Mouse (Mus musculus) kidney, embryonic 15.5 days (tissue): ENCODE results near the gene Hdac4. TPM values are rescaled to one million over a fixed set of nuclear protein-coding genes. Genes with fewer than 3 reads are reported as not detected.

ENCODE experiments used
- ATAC-seq: fragments of 200-750 bp; cut with Nextera tagmentation; replicated peaks from 2 replicates; pipeline ENCODE4 v1.8.0; 2017; ENCODE audit warnings: moderate TSS enrichment; ENCODE audit not compliant: low FRiP score
- H3K27ac ChIP-seq: fragments of 300-500 bp; sonication (generic); 2 replicates; pipeline ENCODE4 v1.5.1; 2015; ENCODE audit warnings: mild to moderate bottlenecking, inconsistent platforms
- H3K27me3 ChIP-seq: fragments of 300-500 bp; sonication (generic); 2 replicates; pipeline ENCODE4 v1.6.1; 2015; ENCODE audit warnings: inconsistent platforms
- H3K36me3 ChIP-seq: fragments of 300-500 bp; sonication (generic); 2 replicates; pipeline ENCODE4 v1.6.1; 2015; ENCODE audit warnings: inconsistent platforms
- H3K4me1 ChIP-seq: fragments of 300-500 bp; sonication (generic); 2 replicates; pipeline ENCODE4 v1.6.1; 2015; ENCODE audit warnings: inconsistent platforms
- H3K4me2 ChIP-seq: fragments of 300-500 bp; sonication (generic); 2 replicates; pipeline ENCODE4 v1.6.1; 2015; ENCODE audit warnings: moderate library complexity, mild to moderate bottlenecking, inconsistent platforms
- H3K4me3 ChIP-seq: fragments of 300-500 bp; sonication (generic); replicated peaks from 2 replicates; pipeline ENCODE4 v1.5.1; 2015; ENCODE audit warnings: mild to moderate bottlenecking, inconsistent platforms
- H3K9ac ChIP-seq: fragments of 300-500 bp; sonication (generic); 2 replicates; pipeline ENCODE4 v1.6.1; 2015; ENCODE audit warnings: mild to moderate bottlenecking, inconsistent platforms
- H3K9me3 ChIP-seq: fragments of 300-500 bp; sonication (generic); replicated peaks from 2 replicates; pipeline ENCODE4 v1.6.1; 2016; ENCODE audit warnings: inconsistent platforms
- WGBS: fragments of 180-500 bp; shearing (Covaris S2); methylation state at CpG from one replicate; pipeline ENCODE4 v1.1.7; 2015; ENCODE audit warnings: mixed read lengths; 5-methylcytosine and 5-hydroxymethylcytosine counted together
- polyA plus RNA-seq: library from polyadenylated mRNA; unstranded; fragments of >200 nt; fragmentation: Nextera tagmentation; extraction: Ambion mirVana; gene quantifications from 2 replicates; pipeline ENCODE4 v1.2.1, GENCODE M21; 2015

Gene Hdac4
- 16.6 and 18.1 TPM in 2 replicates for polyA plus RNA-seq

DNA sequence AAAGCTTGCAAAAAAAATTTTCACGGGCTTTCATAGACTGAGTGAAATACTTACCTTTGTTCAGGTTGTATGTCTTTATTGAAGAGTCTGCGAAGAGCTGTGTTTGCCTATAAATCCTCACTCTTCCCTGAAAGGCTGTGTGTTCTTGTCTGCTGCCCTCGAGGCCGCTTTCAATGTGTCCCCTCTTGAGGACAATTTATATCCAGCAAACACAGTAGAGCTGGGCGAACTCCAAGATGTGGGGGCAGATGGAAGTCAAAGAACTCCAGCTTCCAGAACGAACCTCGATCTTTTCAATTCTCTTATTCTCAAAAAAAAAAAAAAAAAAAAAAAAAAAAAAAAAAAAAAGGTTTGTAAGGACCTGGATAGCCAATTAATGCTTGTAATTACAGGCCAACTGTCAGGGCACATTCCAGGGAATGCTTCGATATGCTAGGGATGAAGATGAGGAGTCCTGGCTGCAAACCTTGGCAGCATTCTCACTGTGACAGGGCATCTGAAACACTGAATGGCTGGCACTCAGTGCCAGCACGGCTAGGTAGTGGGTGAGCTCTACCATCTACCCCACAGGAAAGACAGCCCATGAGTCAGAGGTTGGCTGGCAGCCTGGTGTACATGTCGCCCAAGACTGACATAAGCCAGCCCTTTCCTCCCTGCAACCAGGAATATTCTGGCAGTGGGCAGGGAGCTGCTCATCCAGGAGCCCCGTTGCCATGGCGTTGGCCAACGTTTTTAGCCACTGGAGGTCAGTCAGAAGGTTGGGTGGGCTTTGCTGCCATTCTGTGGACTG is at the start of gene Hdac4:
Gene Hdac4 (minus strand): TSS at position 340 of the 790 bp plus-strand sequence.
- no peak within 1 kb of the TSS for H3K9ac ChIP-seq
- no peak within 1 kb of the TSS for H3K4me3 ChIP-seq
- WGBS, result 54% methylated on average over 13 of the region's 13 CpGs
- H3K36me3 ChIP-seq, result no peaks in the 10 kb centered on the region
- H3K4me1 ChIP-seq, result 0 out of 2 replicates have a peak, but pooled peaks cover 4% of the 10 kb centered on the region
- ATAC-seq, result no peak
- H3K27me3 ChIP-seq, result no peaks in the 10 kb centered on the region
- no peak within 1 kb of the TSS for H3K27ac ChIP-seq
- no peaks in the 10 kb centered on the region for H3K9me3 ChIP-seq
- H3K4me2 ChIP-seq, result no peak within 1 kb of the TSS

DNA sequence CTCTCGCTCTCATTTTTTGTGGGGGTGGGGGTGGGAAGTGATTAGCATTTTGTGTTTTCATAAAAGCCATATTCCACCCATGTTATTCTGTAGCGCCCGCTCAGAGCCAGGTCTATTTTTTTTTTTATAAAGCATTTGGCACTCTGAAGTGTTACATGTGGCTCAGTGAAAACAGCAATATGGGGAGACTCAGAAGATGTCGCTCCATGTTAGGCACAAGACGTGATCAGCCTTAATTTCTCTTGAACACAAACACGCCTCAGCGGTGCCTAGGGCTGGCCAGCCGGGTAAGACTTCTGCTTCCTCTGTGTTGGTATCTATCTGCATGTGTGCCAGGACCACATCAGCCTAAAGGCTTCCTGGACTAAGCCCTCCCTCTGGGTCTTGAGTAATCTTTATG is 48.0 kb upstream of the Hdac4 start:
- Histone ChIP-seq H3K4me2 (no peak overlapping the region), H3K27me3 (no peaks in the 10 kb centered on the region), H3K27ac (no peak overlapping the region), H3K9me3 (no peaks in the 10 kb centered on the region), H3K4me3 (no peak overlapping the region), H3K36me3 (no peaks in the 10 kb centered on the region), H3K9ac (no peak overlapping the region), H3K4me1 (no peaks in the 10 kb centered on the region)
- ATAC-seq, result no peak
- 87% methylated on average over 8 of the region's 8 CpGs for whole genome bisulfite sequencing

DNA sequence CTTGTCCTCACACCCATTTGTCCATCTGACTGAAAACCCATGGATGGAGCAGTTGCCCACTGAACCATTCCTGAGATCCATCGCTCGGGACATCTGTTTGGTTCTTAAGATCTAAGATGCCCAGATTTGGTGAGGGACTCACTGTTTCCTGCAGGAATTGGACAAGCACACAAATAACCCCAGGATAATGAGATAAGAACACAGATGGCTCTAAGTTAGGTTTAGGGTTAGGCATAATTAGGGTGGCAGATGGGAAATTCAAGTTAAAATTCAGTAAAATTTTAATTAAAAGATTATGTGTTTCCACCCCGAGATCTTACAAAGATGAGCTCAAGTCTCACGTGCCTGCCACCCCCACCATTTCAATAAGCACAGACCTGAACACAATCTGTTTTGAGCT is 44.6 kb upstream of the Hdac4 start:
- Histone ChIP-seq H3K9me3 (no peaks in the 10 kb centered on the region), H3K4me1 (no peaks in the 10 kb centered on the region), H3K27ac (no peak overlapping the region), H3K4me3 (no peak overlapping the region), H3K4me2 (no peak overlapping the region), H3K36me3 (no peaks in the 10 kb centered on the region), H3K9ac (no peak overlapping the region), H3K27me3 (no peaks in the 10 kb centered on the region)
- 85% methylated on average over 4 of the region's 4 CpGs for WGBS
- no peak for ATAC-seq

DNA sequence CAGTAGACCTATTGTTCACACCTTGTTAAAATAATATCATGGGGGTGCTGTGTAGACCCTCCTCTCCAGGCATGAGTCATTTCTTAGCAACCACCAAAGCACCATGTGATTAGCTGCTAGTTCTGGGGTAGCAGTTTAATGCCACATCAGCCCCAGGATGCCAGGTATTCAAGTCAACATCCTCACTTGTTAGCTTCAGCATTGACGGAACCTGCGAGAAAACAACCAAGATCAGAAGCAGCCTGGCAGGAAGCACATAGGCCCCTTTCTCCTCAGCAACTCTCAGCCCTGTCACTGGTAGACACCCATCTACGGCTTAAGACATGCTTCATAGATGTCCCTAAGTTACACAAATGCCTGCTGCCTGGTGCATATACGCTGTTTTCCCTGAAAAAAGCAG is 40.1 kb upstream of the Hdac4 start:
- no peak overlapping the region for H3K27ac ChIP-seq
- H3K4me1 ChIP-seq, result no peaks in the 10 kb centered on the region
- H3K9ac ChIP-seq, result no peak overlapping the region
- 94% methylated on average over 4 of the region's 4 CpGs for WGBS
- no peak for ATAC-seq
- H3K4me3 ChIP-seq, result no peak overlapping the region
- H3K9me3 ChIP-seq, result no peaks in the 10 kb centered on the region
- H3K4me2 ChIP-seq, result no peak overlapping the region
- H3K36me3 ChIP-seq, result no peaks in the 10 kb centered on the region
- no peaks in the 10 kb centered on the region for H3K27me3 ChIP-seq

DNA sequence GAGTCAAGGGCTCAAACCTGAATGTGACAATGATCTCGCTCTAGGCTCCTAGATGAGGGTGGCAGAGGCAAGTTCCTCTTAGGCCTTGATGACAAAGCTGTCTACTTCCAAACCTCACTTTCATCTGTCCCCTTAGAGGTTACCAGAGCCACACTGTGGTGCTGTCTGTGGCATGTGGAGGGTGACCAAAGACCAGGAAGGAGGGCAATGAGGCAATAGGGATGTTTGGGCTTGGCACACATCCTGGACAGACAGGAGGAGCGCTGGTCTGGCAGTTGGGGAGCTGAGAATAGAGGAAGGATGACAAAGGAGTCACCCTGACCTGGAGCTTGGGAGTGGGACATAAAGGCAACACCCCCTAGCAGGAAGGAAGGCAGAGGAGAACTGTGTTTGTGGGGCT is 29.8 kb upstream of the Hdac4 start:
- Histone ChIP-seq H3K9ac (no peak overlapping the region), H3K4me1 (no peaks in the 10 kb centered on the region), H3K4me2 (no peak overlapping the region), H3K4me3 (no peak overlapping the region), H3K27me3 (no peaks in the 10 kb centered on the region), H3K36me3 (no peaks in the 10 kb centered on the region), H3K9me3 (no peaks in the 10 kb centered on the region), H3K27ac (no peak overlapping the region)
- ATAC-seq, result no peak
- whole genome bisulfite sequencing, result 68% methylated on average over 2 of the region's 2 CpGs

DNA sequence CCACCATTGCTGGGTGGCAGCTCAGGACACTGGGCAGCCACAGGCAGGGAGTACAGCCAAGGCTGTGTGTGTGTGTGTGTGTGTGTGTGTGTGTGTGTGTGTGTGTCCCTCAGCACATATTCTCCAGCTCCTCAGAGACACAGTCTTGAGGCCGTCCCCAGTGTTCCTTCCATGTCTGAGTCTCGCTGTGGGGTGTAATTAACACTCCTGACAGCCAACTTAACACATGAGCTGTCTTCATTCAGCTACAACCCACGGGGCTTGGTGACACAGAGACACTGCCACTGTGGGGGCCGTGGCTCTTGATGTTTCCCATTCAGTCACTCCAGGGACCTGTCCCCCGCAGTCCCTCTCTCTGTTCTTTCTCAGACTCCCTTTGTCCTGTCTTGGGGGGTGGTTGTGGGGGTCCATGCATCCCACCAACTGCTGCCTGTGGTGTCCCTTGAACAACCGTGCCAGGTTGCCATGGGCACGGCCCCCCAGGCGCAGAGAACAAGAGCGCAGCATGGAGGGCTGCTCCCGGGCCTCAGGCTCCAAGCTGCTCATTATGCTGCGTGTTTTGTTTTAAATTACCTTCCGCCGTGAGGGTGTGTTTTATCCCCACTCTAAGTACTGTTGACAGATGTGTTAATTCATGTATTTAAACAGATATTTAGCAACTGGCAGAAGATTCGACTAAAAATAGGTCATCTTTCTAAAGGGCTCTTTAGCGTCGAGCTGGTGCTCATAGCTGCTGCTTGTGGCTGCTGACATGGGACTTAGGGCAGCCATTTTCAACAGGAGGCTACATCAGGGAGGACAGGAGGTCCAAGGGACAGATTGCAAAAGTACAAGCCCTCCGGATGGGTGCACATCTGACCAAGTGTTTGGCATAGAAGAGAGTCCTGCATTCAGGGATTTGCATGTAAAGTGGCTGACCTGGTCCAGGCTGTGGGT is 28.7 kb upstream of the Hdac4 start:
- no peak overlapping the region for H3K27ac ChIP-seq
- H3K4me2 ChIP-seq, result no peak overlapping the region
- H3K27me3 ChIP-seq, result no peaks in the 10 kb centered on the region
- H3K4me1 ChIP-seq, result no peaks in the 10 kb centered on the region
- no peaks in the 10 kb centered on the region for H3K36me3 ChIP-seq
- no peak for ATAC-seq
- WGBS, result 54% methylated on average over 17 of the region's 17 CpGs
- H3K9me3 ChIP-seq, result no peaks in the 10 kb centered on the region
- no peak overlapping the region for H3K9ac ChIP-seq
- no peak overlapping the region for H3K4me3 ChIP-seq

DNA sequence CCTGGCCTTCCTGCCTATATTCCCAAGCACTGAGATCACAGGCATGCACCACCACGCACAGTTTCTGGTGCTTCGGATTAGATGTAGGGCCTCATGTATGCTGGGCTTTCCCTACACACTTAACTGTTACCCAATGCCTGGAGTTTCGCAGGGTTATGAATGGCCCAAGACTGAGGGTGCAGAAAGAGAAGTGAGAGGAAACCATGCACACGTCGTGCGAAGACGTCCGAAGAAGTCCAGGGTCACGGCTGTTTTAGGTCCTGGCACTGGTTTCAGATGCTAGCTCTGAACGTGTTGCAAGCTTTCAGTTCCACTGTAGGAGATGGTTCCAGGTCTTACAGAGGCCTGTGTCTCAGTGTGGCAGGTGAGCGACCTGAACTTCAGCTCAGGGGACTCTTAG is 21.2 kb upstream of the Hdac4 start:
- no peaks in the 10 kb centered on the region for H3K9me3 ChIP-seq
- ATAC-seq, result no peak
- H3K4me1 ChIP-seq, result peaks cover 13% of the 10 kb centered on the region
- no peak overlapping the region for H3K4me2 ChIP-seq
- no peak overlapping the region for H3K27ac ChIP-seq
- no peak overlapping the region for H3K9ac ChIP-seq
- WGBS, result 80% methylated on average over 11 of the region's 11 CpGs
- H3K27me3 ChIP-seq, result no peaks in the 10 kb centered on the region
- H3K4me3 ChIP-seq, result no peak overlapping the region
- no peaks in the 10 kb centered on the region for H3K36me3 ChIP-seq

DNA sequence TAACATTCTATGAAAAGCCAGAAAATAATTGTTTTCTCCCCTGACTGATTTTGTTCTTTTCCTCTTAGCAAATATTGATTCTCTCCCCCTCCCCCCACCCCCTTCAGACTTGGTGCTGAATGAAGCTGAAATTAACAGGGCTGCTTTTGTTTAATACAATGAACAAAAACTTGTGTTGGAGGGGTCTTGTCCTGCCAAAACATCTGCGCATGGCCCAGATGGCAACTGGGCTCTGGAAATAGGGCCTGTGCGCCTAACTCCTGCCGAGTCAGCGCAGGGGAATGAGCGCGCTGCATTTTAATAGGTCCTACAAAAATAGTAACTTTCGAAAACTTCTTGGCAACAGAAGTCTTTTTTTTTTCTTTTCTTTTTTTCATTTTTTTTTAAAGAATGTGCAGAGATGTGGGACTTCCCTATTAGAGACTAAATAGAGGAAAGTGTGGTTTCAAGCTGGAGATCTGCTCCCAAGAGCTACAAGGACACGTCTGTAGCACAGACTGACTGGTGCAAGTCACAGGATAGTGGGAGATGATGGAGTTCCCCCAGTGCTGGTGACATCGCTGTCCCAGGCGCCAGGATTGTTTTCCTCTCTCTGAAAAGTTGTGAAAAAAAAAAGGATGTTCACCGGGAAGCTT is 20.6 kb upstream of the Hdac4 start:
- Histone ChIP-seq H3K27ac (no peak overlapping the region), H3K9ac (no peak overlapping the region), H3K36me3 (no peaks in the 10 kb centered on the region), H3K4me1 (peaks cover 16% of the 10 kb centered on the region), H3K4me3 (no peak overlapping the region), H3K9me3 (no peaks in the 10 kb centered on the region), H3K27me3 (no peaks in the 10 kb centered on the region), H3K4me2 (no peak overlapping the region)
- ATAC-seq, result no peak
- 69% methylated on average over 11 of the region's 11 CpGs for WGBS

DNA sequence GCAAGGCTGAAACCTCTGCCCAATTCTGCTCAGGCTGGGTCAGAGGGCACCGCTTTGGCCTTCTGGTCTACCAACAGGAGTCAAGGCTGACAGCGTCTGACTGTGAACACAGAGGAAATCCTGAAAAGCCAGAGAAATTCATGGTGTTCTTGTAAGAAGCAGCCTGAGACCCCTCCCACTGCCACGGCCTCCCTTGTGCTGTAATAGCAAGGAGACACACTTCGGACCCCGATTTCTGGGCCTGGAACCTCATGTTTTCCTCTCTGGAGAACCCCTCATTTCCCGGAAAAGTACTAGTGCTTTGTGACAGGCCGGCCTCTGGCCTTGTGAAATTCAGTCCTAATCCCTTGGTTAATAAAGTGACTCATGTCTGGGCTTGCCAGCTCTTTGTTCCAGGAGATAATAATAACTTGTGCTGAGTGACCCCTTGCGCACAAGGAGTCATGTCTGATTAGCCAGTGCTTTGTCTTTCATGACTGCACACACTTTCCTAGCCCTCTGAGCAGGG is 19.7 kb upstream of the Hdac4 start:
- H3K27ac ChIP-seq, result no peak overlapping the region

DNA sequence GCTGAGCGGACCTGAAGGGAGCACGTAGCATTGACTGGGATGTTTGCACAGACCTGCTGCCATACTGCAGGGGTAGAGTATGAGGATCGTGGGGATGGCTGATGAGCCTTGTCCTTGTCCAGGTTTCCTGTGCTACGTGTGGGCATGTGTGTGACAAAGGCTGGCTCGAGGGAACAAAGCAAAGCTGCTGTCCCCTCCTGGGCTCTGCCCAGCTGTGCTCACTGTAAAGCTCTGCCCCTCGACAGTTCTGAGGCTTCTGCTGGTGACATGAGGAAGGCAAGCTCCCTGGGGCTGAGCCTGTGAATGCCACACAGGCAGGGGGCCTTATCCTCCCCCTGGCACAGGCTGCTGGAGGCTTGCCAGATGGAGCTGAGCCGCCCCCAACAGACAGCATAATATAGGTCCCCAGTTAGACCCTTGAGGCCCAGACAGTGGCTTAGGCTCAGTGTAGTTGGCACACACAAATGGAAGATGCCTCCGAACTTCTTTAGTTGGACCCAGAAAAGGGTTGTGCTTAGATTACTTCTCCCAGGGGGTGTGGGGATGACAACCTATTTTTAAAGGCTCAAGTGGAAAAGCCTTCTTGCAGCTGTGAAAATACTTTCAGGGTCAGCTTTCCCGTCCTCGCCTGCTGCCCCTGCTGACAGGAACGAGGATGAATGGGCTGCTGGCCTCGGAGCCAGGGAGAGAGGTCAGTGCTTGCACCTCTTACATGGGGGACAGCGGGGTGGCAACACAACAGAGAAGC is 16.7 kb upstream of the Hdac4 start:
- Histone ChIP-seq H3K27me3 (no peaks in the 10 kb centered on the region), H3K4me2 (no peak overlapping the region), H3K27ac (peak overlapping the region; percentile 29), H3K9me3 (no peaks in the 10 kb centered on the region), H3K9ac (no peak overlapping the region), H3K36me3 (no peaks in the 10 kb centered on the region), H3K4me1 (peaks cover 21% of the 10 kb centered on the region), H3K4me3 (no peak overlapping the region)
- peak; percentile 69 for ATAC-seq
- WGBS, result 27% methylated on average over 13 of the region's 13 CpGs

More for the DNA sequence above, 19.7 kb upstream of the Hdac4 start:
- no peaks in the 10 kb centered on the region for H3K27me3 ChIP-seq
- H3K36me3 ChIP-seq, result no peaks in the 10 kb centered on the region
- H3K4me2 ChIP-seq, result no peak overlapping the region
- peaks cover 21% of the 10 kb centered on the region for H3K4me1 ChIP-seq
- WGBS, result 85% methylated on average over 8 of the region's 8 CpGs
- no peak overlapping the region for H3K4me3 ChIP-seq
- H3K9ac ChIP-seq, result no peak overlapping the region
- no peaks in the 10 kb centered on the region for H3K9me3 ChIP-seq
- ATAC-seq, result no peak

DNA sequence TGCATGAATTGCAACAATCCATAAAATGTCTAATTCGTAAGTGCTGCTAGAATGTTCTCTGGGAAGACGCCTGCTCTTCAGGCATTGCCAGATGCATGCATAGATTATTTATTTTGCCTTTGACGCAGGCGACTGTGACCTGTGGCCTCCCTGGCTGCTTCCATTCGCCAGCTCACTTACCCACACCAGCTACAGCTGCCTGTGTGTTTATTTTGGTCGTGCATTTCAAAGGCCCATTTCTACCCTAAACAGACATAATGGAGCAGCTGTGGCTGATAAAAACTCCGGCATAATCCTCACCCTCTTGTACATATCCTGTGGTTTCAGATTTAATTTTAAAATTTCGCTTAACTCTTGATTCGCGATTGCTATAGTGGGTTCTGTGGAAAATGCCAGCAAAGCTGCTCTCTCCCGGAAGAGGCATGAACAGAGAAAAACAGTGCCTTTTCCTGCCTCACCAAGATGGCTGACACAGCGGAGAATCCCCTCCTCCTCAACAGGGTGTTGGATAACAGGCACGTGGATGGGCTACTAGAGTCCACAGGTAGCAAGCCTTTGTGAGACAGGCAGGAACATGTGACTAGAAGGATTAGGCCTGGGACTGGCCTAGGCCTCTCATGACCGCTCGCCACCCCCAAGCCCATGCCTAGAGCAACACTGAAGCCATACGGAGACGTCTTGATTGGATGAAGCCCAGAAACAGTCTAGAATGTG is 7.3 kb upstream of the Hdac4 start:
- H3K4me2 ChIP-seq, result no peak overlapping the region
- H3K36me3 ChIP-seq, result no peaks in the 10 kb centered on the region
- 0 out of 2 replicates have a peak, but pooled peaks cover 6% of the 10 kb centered on the region for H3K4me1 ChIP-seq
- H3K27ac ChIP-seq, result no peak overlapping the region
- ATAC-seq, result no peak
- 67% methylated on average over 17 of the region's 17 CpGs for WGBS
- H3K9ac ChIP-seq, result no peak overlapping the region
- H3K9me3 ChIP-seq, result no peaks in the 10 kb centered on the region
- H3K4me3 ChIP-seq, result no peak overlapping the region
- no peaks in the 10 kb centered on the region for H3K27me3 ChIP-seq
